Mouse (Mus musculus): ENCODE data around the gene Lsm4. TPM values are rescaled to one million over a fixed set of nuclear protein-coding genes. Genes with fewer than 3 reads are reported as not detected.
A peak's percentile ranks its signal among the peaks of the same experiment; 100 is the strongest.

Lsm4 gene
- total and polyA plus RNA-seq, 2 experiments, result 30.8 to 51.8 TPM

DNA sequence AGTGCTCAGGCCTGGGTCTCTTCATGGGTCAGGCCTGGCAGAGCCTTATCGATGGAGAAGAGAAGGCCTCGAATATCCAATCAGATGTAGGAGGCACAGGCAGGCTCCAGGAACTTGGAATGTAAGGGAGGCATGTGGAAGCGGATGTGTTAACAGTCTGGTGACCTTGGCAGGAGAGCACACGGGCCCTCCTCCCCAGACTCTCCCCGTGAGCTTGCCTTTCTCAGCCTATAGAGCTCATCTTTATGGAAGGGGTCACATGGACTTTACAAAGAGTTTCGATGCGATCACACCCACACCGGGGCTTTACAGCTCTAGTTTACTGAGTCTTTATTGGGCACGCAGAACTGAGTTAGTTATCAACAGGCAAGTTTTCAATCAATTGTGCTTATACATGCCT lies 34.3 kb upstream of the Lsm4 start:
- no peaks in the 10 kb centered on the region for H3K27me3 ChIP-seq (ENCODE audit: control insufficient read depth, insufficient read depth, low read length)
- WGBS, result 73% methylated on average over 9 of the region's 9 CpGs

DNA sequence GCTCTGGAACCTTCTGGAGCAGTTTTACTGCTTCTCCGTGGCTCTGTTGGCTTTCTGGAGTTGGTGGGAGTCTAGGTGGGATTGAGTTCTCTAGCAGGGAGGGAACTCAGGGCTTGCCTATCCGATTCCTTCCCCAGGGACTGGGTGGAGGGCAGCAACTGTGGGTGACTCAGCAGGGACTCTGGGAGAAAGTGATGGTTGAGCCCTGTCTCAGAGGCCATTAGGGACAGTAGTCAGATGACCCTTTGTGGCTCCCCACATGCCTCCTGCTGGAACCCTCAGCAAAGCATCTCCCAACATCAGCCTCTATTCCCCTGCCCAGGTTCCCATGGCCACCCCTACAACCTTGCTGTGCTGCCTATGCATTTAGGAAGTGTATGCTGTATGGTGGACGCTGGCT lies 30.0 kb upstream of the Lsm4 start:
- Histone ChIP-seq H3K4me3 (ENCODE audit: insufficient read depth, low read depth, low read length) (no peak overlapping the region), H3K9ac (ENCODE audit: low read depth, low read length) (no peak overlapping the region), H3K27me3 (ENCODE audit: control insufficient read depth, insufficient read depth, low read length) (no peaks in the 10 kb centered on the region), H3K27ac (replicated peaks; ENCODE audit: insufficient read depth, low read depth, low read length) (no peak overlapping the region), H3K79me2 (ENCODE audit: control insufficient read depth, insufficient read depth, low read length) (no peaks in the 10 kb centered on the region), H3K4me1 (ENCODE audit: control insufficient read depth, insufficient read depth, low read length) (peaks cover 28% of the 10 kb centered on the region), H3K36me3 (ENCODE audit: control insufficient read depth, insufficient read depth, low read length) (no peaks in the 10 kb centered on the region)
- no peak for TF ChIP-seq CTCF (IDR thresholded peaks at IDR 0.05; ENCODE audit: low read depth, low read length)
- TF ChIP-seq POLR2A (IDR thresholded peaks at IDR 0.05; ENCODE audit: extremely low read depth, insufficient read depth, low read length), result no peak
- no peak for DNase-seq (ENCODE audit: extremely low read depth, low read depth, low spot score)
- WGBS, result 87% methylated on average over 3 of the region's 3 CpGs

More for the DNA sequence above, 34.3 kb upstream of the Lsm4 start:
- H3K36me3 ChIP-seq (ENCODE audit: control insufficient read depth, insufficient read depth, low read length), result no peaks in the 10 kb centered on the region
- no peak for TF ChIP-seq POLR2A (IDR thresholded peaks at IDR 0.05; ENCODE audit: extremely low read depth, insufficient read depth, low read length)
- no peak for TF ChIP-seq CTCF (IDR thresholded peaks at IDR 0.05; ENCODE audit: low read depth, low read length)
- H3K27ac ChIP-seq (replicated peaks; ENCODE audit: insufficient read depth, low read depth, low read length), result no peak overlapping the region
- H3K4me3 ChIP-seq (ENCODE audit: insufficient read depth, low read depth, low read length), result no peak overlapping the region
- no peak for DNase-seq (ENCODE audit: extremely low read depth, low read depth, low spot score)
- H3K9ac ChIP-seq (ENCODE audit: low read depth, low read length), result no peak overlapping the region
- H3K4me1 ChIP-seq (ENCODE audit: control insufficient read depth, insufficient read depth, low read length), result peaks cover 22% of the 10 kb centered on the region
- H3K79me2 ChIP-seq (ENCODE audit: control insufficient read depth, insufficient read depth, low read length), result no peaks in the 10 kb centered on the region

DNA sequence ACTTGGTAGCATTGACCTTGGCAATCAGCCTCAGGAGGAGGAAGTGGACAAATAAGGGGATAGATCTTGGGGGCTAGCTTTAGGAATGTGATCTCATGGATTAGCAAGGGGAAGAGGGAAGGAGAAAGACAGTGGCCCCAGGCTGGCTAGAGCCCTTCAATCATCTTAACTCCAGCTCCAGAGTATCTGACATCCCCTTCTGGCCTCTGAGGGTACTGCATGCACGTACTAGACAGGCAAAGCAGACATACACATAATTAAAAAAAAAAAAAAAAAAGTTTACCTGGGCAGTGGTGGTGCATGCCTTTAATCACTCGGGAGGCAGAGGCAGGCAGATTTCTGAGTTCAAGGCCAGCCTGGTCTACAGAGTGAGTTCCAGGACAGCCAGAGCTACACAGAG lies 29.0 kb upstream of the Lsm4 start:
- Histone ChIP-seq H3K4me3 (ENCODE audit: insufficient read depth, low read depth, low read length) (no peak overlapping the region), H3K27me3 (ENCODE audit: control insufficient read depth, insufficient read depth, low read length) (no peaks in the 10 kb centered on the region), H3K4me1 (ENCODE audit: control insufficient read depth, insufficient read depth, low read length) (peaks cover 35% of the 10 kb centered on the region), H3K79me2 (ENCODE audit: control insufficient read depth, insufficient read depth, low read length) (no peaks in the 10 kb centered on the region), H3K27ac (replicated peaks; ENCODE audit: insufficient read depth, low read depth, low read length) (no peak overlapping the region), H3K9ac (ENCODE audit: low read depth, low read length) (no peak overlapping the region), H3K36me3 (ENCODE audit: control insufficient read depth, insufficient read depth, low read length) (no peaks in the 10 kb centered on the region)
- 92% methylated on average over 2 of the region's 2 CpGs for WGBS
- no peak for DNase-seq (ENCODE audit: extremely low read depth, low read depth, low spot score)
- TF ChIP-seq CTCF (IDR thresholded peaks at IDR 0.05; ENCODE audit: low read depth, low read length), result no peak
- TF ChIP-seq POLR2A (IDR thresholded peaks at IDR 0.05; ENCODE audit: extremely low read depth, insufficient read depth, low read length), result no peak

DNA sequence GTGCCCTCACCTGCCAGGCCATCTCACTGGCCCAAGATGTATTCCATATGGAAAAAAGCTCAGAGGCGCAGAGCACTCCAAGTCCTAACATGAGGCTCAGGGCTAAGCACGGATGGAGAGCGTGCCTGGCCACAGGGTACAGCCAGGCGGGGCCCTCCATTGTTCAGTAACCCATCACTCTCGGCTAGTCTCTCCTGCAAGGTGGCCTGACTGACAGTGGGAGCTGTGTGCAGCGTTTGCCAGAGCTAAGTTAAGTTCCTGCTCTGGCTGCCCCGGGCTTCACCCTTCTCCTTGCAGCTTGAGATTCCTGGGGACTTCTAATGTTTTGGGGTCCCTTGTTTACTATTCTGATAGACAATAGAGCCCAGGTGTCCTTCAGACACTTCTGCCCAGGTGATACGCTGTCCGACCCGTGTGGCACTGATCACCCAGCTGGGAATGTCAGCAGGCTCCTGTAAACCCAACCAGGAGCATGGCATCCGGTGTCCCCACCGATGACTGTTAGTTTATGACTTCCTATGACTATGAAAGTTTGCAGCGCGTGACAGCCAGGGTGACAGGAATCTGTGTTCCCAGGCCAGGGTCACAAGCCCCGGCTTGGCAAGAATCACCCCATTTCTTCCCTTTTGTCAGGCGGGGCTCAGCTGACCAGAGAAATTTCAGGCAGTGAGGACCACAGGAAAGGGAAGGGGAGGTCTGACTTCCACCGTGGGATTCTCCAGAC lies 27.4 kb upstream of the Lsm4 start:
- whole genome bisulfite sequencing, result 42% methylated on average over 17 of the region's 17 CpGs
- H3K27ac ChIP-seq (replicated peaks; ENCODE audit: insufficient read depth, low read depth, low read length), result peak overlapping the region; percentile 92
- peak; percentile 70 for DNase-seq (ENCODE audit: extremely low read depth, low read depth, low spot score)
- H3K79me2 ChIP-seq (ENCODE audit: control insufficient read depth, insufficient read depth, low read length), result no peaks in the 10 kb centered on the region
- H3K27me3 ChIP-seq (ENCODE audit: control insufficient read depth, insufficient read depth, low read length), result no peaks in the 10 kb centered on the region
- peaks cover 41% of the 10 kb centered on the region for H3K4me1 ChIP-seq (ENCODE audit: control insufficient read depth, insufficient read depth, low read length)
- peaks cover 8% of the 10 kb centered on the region; the same call in 1 of the 2 replicates for H3K36me3 ChIP-seq (ENCODE audit: control insufficient read depth, insufficient read depth, low read length)
- H3K9ac ChIP-seq (ENCODE audit: low read depth, low read length), result peak overlapping the region; percentile 14
- TF ChIP-seq CTCF (IDR thresholded peaks at IDR 0.05; ENCODE audit: low read depth, low read length) (no peak), POLR2A (IDR thresholded peaks at IDR 0.05; ENCODE audit: extremely low read depth, insufficient read depth, low read length) (no peak)
- no peak overlapping the region for H3K4me3 ChIP-seq (ENCODE audit: insufficient read depth, low read depth, low read length)

DNA sequence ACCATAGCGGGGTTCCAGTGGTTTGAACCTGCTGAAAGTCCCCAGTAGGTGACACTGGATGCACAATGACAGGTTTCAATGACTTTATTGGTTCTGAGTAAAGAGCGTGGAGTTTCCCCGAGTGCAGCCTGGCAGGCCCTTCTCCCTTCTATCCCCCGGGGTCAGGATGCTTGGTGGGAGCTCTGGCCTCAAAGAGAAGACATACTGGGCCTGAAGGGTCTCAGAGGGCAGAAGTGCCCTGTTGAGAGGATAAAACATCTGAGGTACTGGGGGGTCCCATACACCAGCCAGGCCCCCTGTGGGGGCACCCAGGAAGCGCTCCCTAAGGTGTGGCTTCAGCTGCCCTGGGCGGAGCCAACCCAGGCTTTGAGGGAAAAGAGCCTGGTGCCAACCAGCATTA lies 26.7 kb upstream of the Lsm4 start:
- no peak for TF ChIP-seq POLR2A (IDR thresholded peaks at IDR 0.05; ENCODE audit: extremely low read depth, insufficient read depth, low read length)
- no peak for TF ChIP-seq CTCF (IDR thresholded peaks at IDR 0.05; ENCODE audit: low read depth, low read length)
- H3K27ac ChIP-seq (replicated peaks; ENCODE audit: insufficient read depth, low read depth, low read length), result peak overlapping the region; percentile 92

DNA sequence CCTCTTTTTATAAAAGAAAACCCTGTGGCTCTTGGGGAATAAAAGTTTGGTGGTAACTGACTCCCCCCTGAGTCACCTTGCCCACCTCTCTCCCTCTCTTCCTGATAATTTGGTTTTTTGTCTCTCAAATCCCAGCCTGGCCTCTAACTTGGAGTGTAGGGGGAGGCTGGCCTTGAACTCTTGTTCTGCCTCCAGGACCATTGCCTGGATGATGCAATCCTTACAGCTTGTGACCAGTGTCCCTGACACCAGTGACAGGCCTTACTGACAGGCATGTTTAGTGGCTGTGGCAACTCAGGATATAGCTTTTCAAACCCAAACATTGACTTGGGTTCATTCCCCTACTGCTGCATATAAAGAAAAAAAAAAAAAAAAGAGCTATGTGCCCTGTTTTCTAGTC lies 26.3 kb upstream of the Lsm4 start:
- peak overlapping the region; percentile 92 for H3K27ac ChIP-seq (replicated peaks; ENCODE audit: insufficient read depth, low read depth, low read length)
- DNase-seq (ENCODE audit: extremely low read depth, low read depth, low spot score), result peak; percentile 93
- peaks cover 13% of the 10 kb centered on the region; the same call in 1 of the 2 replicates for H3K36me3 ChIP-seq (ENCODE audit: control insufficient read depth, insufficient read depth, low read length)

More for the DNA sequence above, 26.7 kb upstream of the Lsm4 start:
- DNase-seq (ENCODE audit: extremely low read depth, low read depth, low spot score), result no peak
- 49% methylated on average over 6 of the region's 6 CpGs for WGBS
- H3K79me2 ChIP-seq (ENCODE audit: control insufficient read depth, insufficient read depth, low read length), result no peaks in the 10 kb centered on the region
- H3K4me1 ChIP-seq (ENCODE audit: control insufficient read depth, insufficient read depth, low read length), result peaks cover 41% of the 10 kb centered on the region
- no peak overlapping the region for H3K4me3 ChIP-seq (ENCODE audit: insufficient read depth, low read depth, low read length)
- H3K27me3 ChIP-seq (ENCODE audit: control insufficient read depth, insufficient read depth, low read length), result no peaks in the 10 kb centered on the region
- peak overlapping the region; percentile 19; the same call in 1 of the 2 replicates for H3K9ac ChIP-seq (ENCODE audit: low read depth, low read length)
- H3K36me3 ChIP-seq (ENCODE audit: control insufficient read depth, insufficient read depth, low read length), result peaks cover 11% of the 10 kb centered on the region; the same call in 1 of the 2 replicates

More for the DNA sequence above, 26.3 kb upstream of the Lsm4 start:
- TF ChIP-seq POLR2A (IDR thresholded peaks at IDR 0.05; ENCODE audit: extremely low read depth, insufficient read depth, low read length) (no peak), CTCF (IDR thresholded peaks at IDR 0.05; ENCODE audit: low read depth, low read length) (no peak)
- Histone ChIP-seq H3K4me1 (ENCODE audit: control insufficient read depth, insufficient read depth, low read length) (peaks cover 41% of the 10 kb centered on the region), H3K27me3 (ENCODE audit: control insufficient read depth, insufficient read depth, low read length) (no peaks in the 10 kb centered on the region), H3K79me2 (ENCODE audit: control insufficient read depth, insufficient read depth, low read length) (no peaks in the 10 kb centered on the region), H3K4me3 (ENCODE audit: insufficient read depth, low read depth, low read length) (no peak overlapping the region), H3K9ac (ENCODE audit: low read depth, low read length) (0 out of 2 replicates have a peak overlapping the region, but pooled peaks have one; percentile 19)

Measured in liver, adult 2 months (tissue).